Mouse (Mus musculus) spleen, adult 2 months (tissue): ENCODE data around the gene Atp5g1. TPM values are rescaled to one million over a fixed set of nuclear protein-coding genes. Genes with fewer than 3 reads are reported as not detected.
A peak's percentile ranks its signal among the peaks of the same experiment; 100 is the strongest.

Experiments used
- DNase-seq, 2 experiments: peaks; one replicate each; pipeline versions ENCODE4 v3.0.0 to v3.0.0-alpha.2; 2012 to 2021; ENCODE audit warnings: low spot score in 2 of 2, low read depth in 1 of 2
- H3K27ac ChIP-seq: fragments of 200-500 bp; 2 replicates; pipeline ENCODE4 v1.5.1; 2012; ENCODE audit warnings: low read length, inconsistent platforms; ENCODE audit not compliant: insufficient read depth
- H3K27me3 ChIP-seq: fragments of 200-500 bp; 2 replicates; pipeline ENCODE4 v1.6.1; 2012; ENCODE audit warnings: mild to moderate bottlenecking, moderate library complexity, low read length, inconsistent platforms; ENCODE audit not compliant: control insufficient read depth, insufficient read depth
- H3K36me3 ChIP-seq: fragments of 200-500 bp; 2 replicates; pipeline ENCODE4 v1.6.1; 2012; ENCODE audit warnings: mild to moderate bottlenecking, low read length, inconsistent platforms; ENCODE audit not compliant: control insufficient read depth, insufficient read depth
- H3K4me1 ChIP-seq: fragments of 200-500 bp; 2 replicates; pipeline ENCODE4 v1.6.1; 2011; ENCODE audit warnings: inconsistent platforms; ENCODE audit not compliant: control insufficient read depth, insufficient read depth, insufficient read length
- H3K4me3 ChIP-seq: fragments of 200-500 bp; 2 replicates; pipeline ENCODE4 v1.5.1; 2011; ENCODE audit warnings: mild to moderate bottlenecking, inconsistent platforms; ENCODE audit not compliant: insufficient read depth, insufficient read length; ENCODE audit errors: extremely low read depth
- CTCF ChIP-seq: fragments of 200-500 bp; IDR thresholded peaks from 2 replicates; pipeline ENCODE4 v1.5.1; 2011; ENCODE audit warnings: mild to moderate bottlenecking, inconsistent platforms; ENCODE audit not compliant: insufficient read depth, insufficient read length, insufficient replicate concordance; ENCODE audit errors: extremely low read depth
- POLR2A ChIP-seq: fragments of 200-500 bp; IDR thresholded peaks from 2 replicates; pipeline ENCODE4 v1.6.1; 2011; ENCODE audit warnings: low read depth, low read length, inconsistent platforms
- WGBS: fragments of 180-500 bp; shearing (Covaris S2); methylation state at CpG from one replicate; pipeline ENCODE4 v1.1.7; 2018; 5-methylcytosine and 5-hydroxymethylcytosine counted together
- polyA plus RNA-seq: library from polyadenylated mRNA; depleted of rRNA; stranded (reverse); fragments of >200 nt; gene quantifications from 2 replicates; pipeline ENCODE4 v1.2.3, GENCODE M21; 2012

Gene Atp5g1
- polyA plus RNA-seq, 1 experiment: 193 TPM

DNA sequence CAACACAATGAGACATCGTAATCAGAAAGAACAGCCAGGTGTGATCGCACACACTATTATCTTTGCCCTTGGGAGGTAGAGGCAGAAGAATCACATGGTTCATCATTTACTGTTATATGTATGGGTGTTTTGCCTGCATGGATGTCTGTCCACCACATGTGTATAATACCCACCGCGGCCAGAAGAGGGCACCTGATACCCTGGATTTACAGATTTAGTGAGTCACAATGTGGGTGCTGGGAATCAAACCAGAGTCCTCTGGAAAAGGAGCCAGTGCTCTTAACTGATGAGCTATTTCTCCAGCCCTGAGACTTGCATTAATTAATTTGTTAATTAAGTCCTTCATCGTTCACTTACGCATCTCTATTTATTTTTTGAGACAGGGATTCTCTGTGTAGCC, 12.5 kb upstream of the Atp5g1 start:
- no peak for TF ChIP-seq POLR2A
- no peak for TF ChIP-seq CTCF
- no peaks in the 10 kb centered on the region for H3K27me3 ChIP-seq
- H3K4me1 ChIP-seq: no peaks in the 10 kb centered on the region
- 89% methylated on average over 6 of the region's 6 CpGs for WGBS
- DNase-seq: no peak
- no peak overlapping the region for H3K4me3 ChIP-seq
- no peak overlapping the region for H3K27ac ChIP-seq
- no peaks in the 10 kb centered on the region for H3K36me3 ChIP-seq

DNA sequence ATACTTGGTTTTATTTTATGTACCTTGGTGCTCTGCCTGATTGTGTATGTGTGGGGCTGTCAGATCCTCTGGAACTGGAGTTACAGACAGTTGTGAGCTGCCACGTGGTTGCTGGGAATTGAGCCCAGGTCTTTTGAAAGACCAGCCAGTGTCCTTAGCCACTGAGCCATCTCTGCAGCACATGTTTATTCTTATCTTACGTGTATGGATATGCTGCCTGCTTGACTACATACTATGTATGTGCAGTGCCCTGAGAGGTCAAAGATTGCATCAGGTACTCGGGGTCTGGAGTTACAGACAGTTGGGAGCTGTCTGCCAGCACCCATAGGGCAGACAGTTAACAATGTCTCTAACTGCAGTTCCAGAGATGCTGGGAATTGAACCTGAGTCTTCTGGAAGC, 7.2 kb upstream of the Atp5g1 start:
- Histone ChIP-seq H3K36me3 (no peaks in the 10 kb centered on the region), H3K27me3 (no peaks in the 10 kb centered on the region), H3K4me1 (no peaks in the 10 kb centered on the region), H3K27ac (no peak overlapping the region), H3K4me3 (no peak overlapping the region)
- TF ChIP-seq POLR2A: no peak
- TF ChIP-seq CTCF: no peak
- no peak for DNase-seq
- 76% methylated on average over 3 of the region's 3 CpGs for WGBS

DNA sequence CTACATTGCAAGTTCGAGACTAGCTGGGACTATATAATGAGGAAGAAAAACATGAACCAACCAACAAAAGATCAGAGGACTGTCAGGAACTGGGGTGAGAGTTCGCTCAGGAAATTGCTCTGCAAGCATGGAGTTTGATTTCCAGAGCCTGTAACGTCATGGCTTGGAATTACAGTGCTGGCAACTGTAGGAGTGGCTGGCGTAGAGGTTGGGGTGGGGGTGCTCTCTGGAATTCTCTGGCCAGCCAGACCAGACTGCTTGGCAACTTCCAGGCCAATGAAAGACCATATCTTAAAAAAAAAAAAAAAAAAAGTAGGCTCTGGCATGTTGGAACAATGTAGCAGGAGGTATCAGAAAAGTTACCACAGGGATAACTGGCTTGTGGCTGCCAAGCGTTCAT, 5.3 kb upstream of the Atp5g1 start:
- no peak overlapping the region for H3K4me3 ChIP-seq
- no peak for DNase-seq
- no peaks in the 10 kb centered on the region for H3K36me3 ChIP-seq
- WGBS: 84% methylated on average over 5 of the region's 5 CpGs
- H3K4me1 ChIP-seq: no peaks in the 10 kb centered on the region
- no peak for TF ChIP-seq POLR2A
- no peak for TF ChIP-seq CTCF
- H3K27ac ChIP-seq: no peak overlapping the region
- H3K27me3 ChIP-seq: no peaks in the 10 kb centered on the region

DNA sequence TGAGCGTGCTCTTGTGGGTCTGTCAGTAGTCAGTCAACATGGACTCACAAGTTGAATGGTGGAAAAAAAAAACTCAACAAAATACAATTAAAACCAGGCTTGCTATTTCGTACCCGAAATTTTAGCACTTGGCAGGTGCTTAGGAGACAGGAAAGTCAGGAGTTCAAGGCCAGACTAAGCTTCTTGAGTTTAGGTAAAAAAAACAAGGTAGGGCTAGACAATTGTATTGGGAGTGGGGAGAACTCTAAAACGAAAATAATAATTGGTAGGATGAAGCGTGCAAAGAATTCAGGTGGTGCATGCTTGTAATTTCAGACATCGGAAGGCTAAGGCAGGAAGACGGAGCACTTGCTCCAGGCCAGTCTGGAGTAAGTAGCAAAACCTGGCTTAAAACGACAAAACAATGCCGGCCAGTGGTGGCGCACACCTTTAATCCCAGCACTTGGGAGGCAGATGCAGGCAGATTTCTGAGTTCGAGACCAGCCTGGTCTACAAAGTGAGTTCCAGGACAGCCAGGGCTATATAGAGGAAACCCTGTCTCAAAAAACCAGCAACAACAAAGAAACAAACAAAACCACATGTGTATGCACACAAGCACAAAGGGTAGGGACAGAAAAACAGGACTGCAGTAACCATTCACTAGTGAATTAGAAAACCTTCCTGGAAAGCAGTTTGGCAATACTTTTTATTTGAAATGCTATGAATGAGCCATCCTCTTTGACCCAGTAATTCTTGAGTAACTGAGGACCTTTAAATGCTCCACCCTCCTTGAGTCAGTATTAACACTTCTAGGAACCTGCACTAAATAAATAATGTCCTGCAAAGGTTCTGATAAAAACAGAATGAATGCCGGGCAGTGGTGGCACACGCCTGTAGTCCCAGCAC, 993 bp upstream of the Atp5g1 start:
- Histone ChIP-seq H3K4me3 (peak overlapping the region; percentile 45; the same call in 1 of the 2 replicates), H3K4me1 (peaks cover 4% of the 10 kb centered on the region; the same call in 1 of the 2 replicates), H3K36me3 (peaks cover 4% of the 10 kb centered on the region; the same call in 1 of the 2 replicates), H3K27ac (peak overlapping the region; percentile 59; the same call in 1 of the 2 replicates), H3K27me3 (no peaks in the 10 kb centered on the region)
- TF ChIP-seq POLR2A (no peak), CTCF (no peak)
- 73% methylated on average over 13 of the region's 13 CpGs for whole genome bisulfite sequencing
- DNase-seq: no peak

DNA sequence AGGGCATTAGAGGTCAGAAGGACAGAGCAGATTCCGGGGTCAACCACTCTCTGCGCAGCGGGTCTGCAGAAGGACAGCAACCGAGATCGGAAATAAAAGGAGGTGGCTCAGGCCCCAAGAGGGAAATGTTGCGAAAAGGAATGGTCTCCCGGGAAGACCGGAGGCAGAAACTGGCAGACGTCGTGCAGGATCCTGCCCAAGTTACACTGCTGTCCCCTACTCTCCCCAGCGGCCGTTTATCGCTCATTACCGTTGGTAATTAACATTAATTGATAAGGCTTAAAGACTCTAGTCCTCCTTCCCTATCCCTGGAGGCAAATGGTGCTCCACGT, 327 bp downstream of the Atp5g1 start:
- peak in 1 of 2 experiments; percentile 5 for DNase-seq
- Histone ChIP-seq H3K4me3 (peak overlapping the region; percentile 80), H3K4me1 (peaks cover 4% of the 10 kb centered on the region; the same call in 1 of the 2 replicates), H3K27me3 (no peaks in the 10 kb centered on the region), H3K27ac (peak overlapping the region; percentile 15; the same call in 1 of the 2 replicates), H3K36me3 (peaks cover 5% of the 10 kb centered on the region; the same call in 1 of the 2 replicates)
- under 1% methylated on average over 15 of the region's 15 CpGs for WGBS
- TF ChIP-seq CTCF (no peak), POLR2A (no peak)

DNA sequence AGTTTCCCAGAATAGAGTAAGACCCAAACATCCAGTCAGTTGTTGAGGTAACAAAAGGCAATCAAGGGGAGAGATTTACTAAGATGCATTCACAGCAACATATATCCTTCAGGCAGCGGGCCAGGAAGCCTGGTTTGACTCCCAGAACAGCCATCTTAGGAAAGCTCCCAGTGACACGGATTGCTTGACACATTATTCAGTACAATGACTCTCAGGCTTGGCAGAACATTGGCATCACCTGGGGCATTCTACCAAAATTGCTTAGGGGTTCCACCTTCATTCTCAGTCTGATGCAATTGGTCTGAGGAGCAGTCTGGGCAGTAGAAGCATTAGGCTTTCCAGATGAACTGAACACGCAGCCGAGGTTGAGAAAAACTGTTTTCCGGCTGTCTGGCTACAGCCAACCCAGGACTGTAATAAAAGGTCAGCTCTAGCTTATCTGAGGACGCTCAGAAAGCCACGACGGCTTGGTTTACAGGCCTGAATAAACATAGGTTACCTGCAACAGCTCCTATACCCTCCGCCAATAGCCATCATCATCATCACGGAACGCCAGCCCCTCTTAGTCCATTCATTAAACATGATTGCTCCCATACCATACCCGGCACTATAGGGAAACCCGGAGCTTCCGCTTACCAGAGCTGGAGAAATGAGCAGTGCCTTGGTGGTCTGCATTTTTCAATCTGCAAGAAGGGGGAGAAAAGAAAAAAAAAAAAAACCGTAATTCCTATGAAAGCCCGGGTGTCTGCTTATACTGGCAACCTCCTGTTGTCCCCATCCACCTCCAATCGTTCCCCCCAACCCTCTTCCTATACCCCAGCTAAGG, 906 bp downstream of the Atp5g1 start:
- Histone ChIP-seq H3K27ac (no peak overlapping the region; the same call in 1 of the 2 replicates), H3K4me3 (peak overlapping the region; percentile 80; the same call in 1 of the 2 replicates), H3K4me1 (peaks cover 4% of the 10 kb centered on the region; the same call in 1 of the 2 replicates), H3K36me3 (peaks cover 6% of the 10 kb centered on the region; the same call in 1 of the 2 replicates), H3K27me3 (no peaks in the 10 kb centered on the region)
- no peak for TF ChIP-seq CTCF
- TF ChIP-seq POLR2A: no peak
- no peak for DNase-seq
- WGBS: 15% methylated on average over 17 of the region's 17 CpGs
